Mouse (Mus musculus) lung, postnatal 0 days (tissue): ENCODE measurements around the gene Lrsam1.

Experiments
- CTCF ChIP-seq: IDR thresholded peaks from 2 replicates; pipeline ENCODE4 v1.5.1; 2016; ENCODE audit warnings: antibody characterized with exemption, mild to moderate bottlenecking
- EP300 ChIP-seq: IDR thresholded peaks from 2 replicates; pipeline ENCODE4 v1.6.1; 2016; ENCODE audit warnings: antibody characterized with exemption, mild to moderate bottlenecking, control low read depth

- TF ChIP-seq CTCF (no peak), EP300 (no peak)
Measured at GRCm38 (mm10) chr2:32979675-32980074, 18.3 kb upstream of the Lrsam1 start.
